Mouse (Mus musculus) thymus, postnatal 4 days (tissue): ENCODE measurements around the gene Lars2.

Experiments
- DNase-seq: peaks from one replicate; pipeline ENCODE4 v3.0.0; 2021

The Lars2 gene

GRCm38 (mm10) chr9:123478586-123479195, 112.0 kb downstream of the Lars2 start, which contains the start of gene Limd1:
TSS of gene Limd1 (plus strand) at chr9:123478706.
- peak; percentile 78 for DNase-seq

- DNase-seq = peak; percentile 47
Observed at GRCm38 (mm10) chr9:123479196-123479669, 112.5 kb downstream of the Lars2 start.

- peak; percentile 16 for DNase-seq
Observed at GRCm38 (mm10) chr9:123479876-123480252, 113.1 kb downstream of the Lars2 start.

- peak; percentile 17 for DNase-seq
Observed at GRCm38 (mm10) chr9:123480253-123480921, 113.7 kb downstream of the Lars2 start.

GRCm38 (mm10) chr9:123481136-123481535, 114.4 kb downstream of the Lars2 start:
- no peak for DNase-seq

- DNase-seq = no peak
Observed at GRCm38 (mm10) chr9:123483598-123483997, 116.9 kb downstream of the Lars2 start.

GRCm38 (mm10) chr9:123484830-123485229, 118.1 kb downstream of the Lars2 start:
- no peak for DNase-seq

GRCm38 (mm10) chr9:123485561-123485960, 118.8 kb downstream of the Lars2 start:
- no peak for DNase-seq

GRCm38 (mm10) chr9:123486635-123487034, 119.9 kb downstream of the Lars2 start:
- no peak for DNase-seq

GRCm38 (mm10) chr9:123489073-123489472, 122.3 kb downstream of the Lars2 start:
- no peak for DNase-seq

- no peak for DNase-seq
Observed at GRCm38 (mm10) chr9:123489727-123490343, 123.1 kb downstream of the Lars2 start.

- no peak for DNase-seq
Observed at GRCm38 (mm10) chr9:123490930-123491329, 124.2 kb downstream of the Lars2 start.

GRCm38 (mm10) chr9:123491917-123492585, 125.3 kb downstream of the Lars2 start:
- DNase-seq = no peak

- DNase-seq = no peak
Observed at GRCm38 (mm10) chr9:123496665-123497064, 129.9 kb downstream of the Lars2 start.

- peak; percentile 35 for DNase-seq
Observed at GRCm38 (mm10) chr9:123497906-123498305, 131.2 kb downstream of the Lars2 start.

- DNase-seq = no peak
Observed at GRCm38 (mm10) chr9:123500480-123500879, 133.8 kb downstream of the Lars2 start.

- no peak for DNase-seq
Observed at GRCm38 (mm10) chr9:123503171-123503834, 136.6 kb downstream of the Lars2 start.

GRCm38 (mm10) chr9:123504325-123504724, 137.6 kb downstream of the Lars2 start:
- peak; percentile 72 for DNase-seq

- DNase-seq = no peak
Observed at GRCm38 (mm10) chr9:123505598-123505997, 138.9 kb downstream of the Lars2 start.

GRCm38 (mm10) chr9:123506270-123507146, 139.8 kb downstream of the Lars2 start:
- no peak for DNase-seq

- DNase-seq = no peak
Observed at GRCm38 (mm10) chr9:123507380-123507779, 140.7 kb downstream of the Lars2 start.

- DNase-seq = no peak
Observed at GRCm38 (mm10) chr9:123508986-123509385, 142.3 kb downstream of the Lars2 start.
